Mouse (Mus musculus): ENCODE data around the gene Spata2.

Spata2 gene

GRCm38 (mm10) chr2:167443411-167444193 is 49.1 kb downstream of the Spata2 start:
- 0 out of 2 replicates have a peak overlapping the region, but pooled peaks have one; percentile 5 for H3K4me3 ChIP-seq (replicated peaks; ENCODE audit: low read length)
- TF ChIP-seq POU5F1 (IDR thresholded peaks at IDR 0.05; ENCODE audit: borderline replicate concordance, low read length) (no peak), NANOG (IDR thresholded peaks at IDR 0.05; ENCODE audit: borderline replicate concordance, low read length) (no peak), CTCF (conservative IDR thresholded peaks at IDR 0.05; ENCODE audit: low read length) (no peak)
- peaks cover 97% of the 10 kb centered on the region for H3K36me3 ChIP-seq (ENCODE audit: insufficient read depth, low read length)
- no peaks in the 10 kb centered on the region for H3K9me3 ChIP-seq (ENCODE audit: low read length)
- H3K4me1 ChIP-seq (replicated peaks; ENCODE audit: low read depth, low read length) = peaks cover 81% of the 10 kb centered on the region
- H3K27me3 ChIP-seq (ENCODE audit: insufficient read depth, low read length) = no peaks in the 10 kb centered on the region

- peaks cover 43% of the 10 kb centered on the region for H3K4me1 ChIP-seq (replicated peaks; ENCODE audit: low read depth, low read length)
- H3K9me3 ChIP-seq (ENCODE audit: low read length) = no peaks in the 10 kb centered on the region
- H3K36me3 ChIP-seq (ENCODE audit: insufficient read depth, low read length) = peaks cover 98% of the 10 kb centered on the region
- TF ChIP-seq POU5F1 (IDR thresholded peaks at IDR 0.05; ENCODE audit: borderline replicate concordance, low read length) (no peak), CTCF (conservative IDR thresholded peaks at IDR 0.05; ENCODE audit: low read length) (no peak), NANOG (IDR thresholded peaks at IDR 0.05; ENCODE audit: borderline replicate concordance, low read length) (no peak)
- H3K27me3 ChIP-seq (ENCODE audit: insufficient read depth, low read length) = no peaks in the 10 kb centered on the region
- H3K4me3 ChIP-seq (replicated peaks; ENCODE audit: low read length) = no peak overlapping the region
Measured at GRCm38 (mm10) chr2:167439422-167439821, 53.3 kb downstream of the Spata2 start.

- TF ChIP-seq CTCF (conservative IDR thresholded peaks at IDR 0.05; ENCODE audit: low read length) = no peak
- TF ChIP-seq NANOG (IDR thresholded peaks at IDR 0.05; ENCODE audit: borderline replicate concordance, low read length) = no peak
- no peak for TF ChIP-seq POU5F1 (IDR thresholded peaks at IDR 0.05; ENCODE audit: borderline replicate concordance, low read length)
- H3K36me3 ChIP-seq (ENCODE audit: insufficient read depth, low read length) = peaks cover 94% of the 10 kb centered on the region
- H3K4me1 ChIP-seq (replicated peaks; ENCODE audit: low read depth, low read length) = peaks cover 26% of the 10 kb centered on the region
- H3K4me3 ChIP-seq (replicated peaks; ENCODE audit: low read length) = no peak overlapping the region
- H3K27me3 ChIP-seq (ENCODE audit: insufficient read depth, low read length) = no peaks in the 10 kb centered on the region
- H3K9me3 ChIP-seq (ENCODE audit: low read length) = no peaks in the 10 kb centered on the region
Measured at GRCm38 (mm10) chr2:167436371-167436770, 56.3 kb downstream of the Spata2 start.

- Histone ChIP-seq H3K27me3 (ENCODE audit: insufficient read depth, low read length) (no peaks in the 10 kb centered on the region), H3K4me3 (replicated peaks; ENCODE audit: low read length) (no peak overlapping the region), H3K4me1 (replicated peaks; ENCODE audit: low read depth, low read length) (peaks cover 26% of the 10 kb centered on the region), H3K36me3 (ENCODE audit: insufficient read depth, low read length) (peaks cover 94% of the 10 kb centered on the region), H3K9me3 (ENCODE audit: low read length) (no peaks in the 10 kb centered on the region)
- TF ChIP-seq CTCF (conservative IDR thresholded peaks at IDR 0.05; ENCODE audit: low read length) (no peak), POU5F1 (IDR thresholded peaks at IDR 0.05; ENCODE audit: borderline replicate concordance, low read length) (no peak), NANOG (IDR thresholded peaks at IDR 0.05; ENCODE audit: borderline replicate concordance, low read length) (no peak)
Measured at GRCm38 (mm10) chr2:167435631-167436030, 57.1 kb downstream of the Spata2 start.

- no peak for TF ChIP-seq NANOG (IDR thresholded peaks at IDR 0.05; ENCODE audit: borderline replicate concordance, low read length)
- no peak for TF ChIP-seq POU5F1 (IDR thresholded peaks at IDR 0.05; ENCODE audit: borderline replicate concordance, low read length)
- TF ChIP-seq CTCF (conservative IDR thresholded peaks at IDR 0.05; ENCODE audit: low read length) = no peak
- Histone ChIP-seq H3K4me1 (replicated peaks; ENCODE audit: low read depth, low read length) (peaks cover 29% of the 10 kb centered on the region), H3K27me3 (ENCODE audit: insufficient read depth, low read length) (no peaks in the 10 kb centered on the region), H3K9me3 (ENCODE audit: low read length) (no peaks in the 10 kb centered on the region), H3K36me3 (ENCODE audit: insufficient read depth, low read length) (peaks cover 90% of the 10 kb centered on the region), H3K4me3 (replicated peaks; ENCODE audit: low read length) (no peak overlapping the region)
Measured at GRCm38 (mm10) chr2:167434570-167434969, 58.1 kb downstream of the Spata2 start.

GRCm38 (mm10) chr2:167431418-167431776 is 61.3 kb downstream of the Spata2 start:
- TF ChIP-seq POU5F1 (IDR thresholded peaks at IDR 0.05; ENCODE audit: borderline replicate concordance, low read length) (no peak), CTCF (conservative IDR thresholded peaks at IDR 0.05; ENCODE audit: low read length) (no peak), NANOG (IDR thresholded peaks at IDR 0.05; ENCODE audit: borderline replicate concordance, low read length) (no peak)
- Histone ChIP-seq H3K9me3 (ENCODE audit: low read length) (no peaks in the 10 kb centered on the region), H3K36me3 (ENCODE audit: insufficient read depth, low read length) (peaks cover 90% of the 10 kb centered on the region), H3K4me1 (replicated peaks; ENCODE audit: low read depth, low read length) (peaks cover 56% of the 10 kb centered on the region), H3K4me3 (replicated peaks; ENCODE audit: low read length) (peak overlapping the region; percentile 35), H3K27me3 (ENCODE audit: insufficient read depth, low read length) (no peaks in the 10 kb centered on the region)

Measured in E14TG2a.4 (cell line).